Mouse (Mus musculus): ENCODE results near the gene Atxn10. TPM values are rescaled to one million over a fixed set of nuclear protein-coding genes. Genes with fewer than 3 reads are reported as not detected.

Atxn10 gene
- polyA plus RNA-seq, 1 experiment = 116 TPM

GRCm38 (mm10) chr15:85408790-85409189 lies 72.7 kb downstream of the Atxn10 start:
- no peak for DNase-seq
- Histone ChIP-seq H3K4me3 (replicated peaks; ENCODE audit: extremely low read depth, low read depth, low read length) (no peak overlapping the region), H3K4me1 (ENCODE audit: control insufficient read depth, insufficient read depth, low read length) (peaks cover 15% of the 10 kb centered on the region)
- 88% methylated on average over 5 of the region's 5 CpGs for WGBS
- TF ChIP-seq POLR2A (IDR thresholded peaks at IDR 0.05; ENCODE audit: borderline replicate concordance, extremely low read depth, low read depth, low read length) (no peak), CTCF (IDR thresholded peaks at IDR 0.05; ENCODE audit: insufficient read depth, low read length) (no peak)

DNA sequence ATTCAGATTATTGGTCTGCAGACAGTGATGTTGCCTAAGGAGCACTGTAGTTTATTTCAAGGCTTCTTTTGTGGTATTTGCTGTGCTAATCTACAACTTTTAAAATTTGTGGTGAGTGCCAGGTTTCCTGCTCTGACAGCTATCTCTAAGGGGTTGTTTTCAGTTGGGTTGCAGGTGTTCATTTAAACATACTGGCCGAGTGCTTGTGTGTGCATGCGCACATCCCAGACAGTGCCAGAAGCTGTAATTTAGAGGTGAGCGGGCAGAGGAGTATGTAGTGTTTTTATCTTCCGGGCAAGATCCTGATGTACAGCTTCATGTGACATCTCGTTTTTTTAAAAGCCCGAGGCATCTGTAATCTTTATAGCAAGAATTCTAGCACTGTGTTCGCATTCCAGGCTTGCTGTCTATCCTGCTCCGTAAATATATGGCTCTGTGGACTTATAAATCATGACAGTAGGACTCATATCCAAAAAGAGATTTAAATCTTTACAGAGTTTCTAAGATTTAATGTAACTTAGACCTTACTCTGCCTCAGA lies 73.3 kb downstream of the Atxn10 start:
- Histone ChIP-seq H3K4me3 (replicated peaks; ENCODE audit: extremely low read depth, low read depth, low read length) (no peak overlapping the region), H3K4me1 (ENCODE audit: control insufficient read depth, insufficient read depth, low read length) (peaks cover 15% of the 10 kb centered on the region)
- no peak for TF ChIP-seq POLR2A (IDR thresholded peaks at IDR 0.05; ENCODE audit: borderline replicate concordance, extremely low read depth, low read depth, low read length)
- no peak for TF ChIP-seq CTCF (IDR thresholded peaks at IDR 0.05; ENCODE audit: insufficient read depth, low read length)
- WGBS = 70% methylated on average over 8 of the region's 8 CpGs
- no peak for DNase-seq

GRCm38 (mm10) chr15:85409836-85410235 lies 73.8 kb downstream of the Atxn10 start:
- no peak for TF ChIP-seq POLR2A (IDR thresholded peaks at IDR 0.05; ENCODE audit: borderline replicate concordance, extremely low read depth, low read depth, low read length)
- no peak for TF ChIP-seq CTCF (IDR thresholded peaks at IDR 0.05; ENCODE audit: insufficient read depth, low read length)
- no peak for DNase-seq
- H3K4me1 ChIP-seq (ENCODE audit: control insufficient read depth, insufficient read depth, low read length) = peaks cover 10% of the 10 kb centered on the region
- 55% methylated on average over 6 of the region's 6 CpGs for WGBS
- H3K4me3 ChIP-seq (replicated peaks; ENCODE audit: extremely low read depth, low read depth, low read length) = no peak overlapping the region

GRCm38 (mm10) chr15:85414620-85415019 lies 78.6 kb downstream of the Atxn10 start:
- Histone ChIP-seq H3K4me1 (ENCODE audit: control insufficient read depth, insufficient read depth, low read length) (peaks cover 4% of the 10 kb centered on the region; the same call in 1 of the 2 replicates), H3K4me3 (replicated peaks; ENCODE audit: extremely low read depth, low read depth, low read length) (no peak overlapping the region)
- no peak for DNase-seq
- TF ChIP-seq CTCF (IDR thresholded peaks at IDR 0.05; ENCODE audit: insufficient read depth, low read length) = no peak
- TF ChIP-seq POLR2A (IDR thresholded peaks at IDR 0.05; ENCODE audit: borderline replicate concordance, extremely low read depth, low read depth, low read length) = no peak
- 89% methylated on average over 2 of the region's 2 CpGs for WGBS

- DNase-seq = no peak
- TF ChIP-seq POLR2A (IDR thresholded peaks at IDR 0.05; ENCODE audit: borderline replicate concordance, extremely low read depth, low read depth, low read length) (no peak), CTCF (IDR thresholded peaks at IDR 0.05; ENCODE audit: insufficient read depth, low read length) (no peak)
- H3K4me1 ChIP-seq (ENCODE audit: control insufficient read depth, insufficient read depth, low read length) = no peaks in the 10 kb centered on the region; the same call in 1 of the 2 replicates
- H3K4me3 ChIP-seq (replicated peaks; ENCODE audit: extremely low read depth, low read depth, low read length) = no peak overlapping the region
- WGBS = 50% methylated on average over 2 of the region's 2 CpGs
Measured at GRCm38 (mm10) chr15:85420686-85421085, 84.6 kb downstream of the Atxn10 start.

- no peak for TF ChIP-seq CTCF (IDR thresholded peaks at IDR 0.05; ENCODE audit: insufficient read depth, low read length)
- no peak for TF ChIP-seq POLR2A (IDR thresholded peaks at IDR 0.05; ENCODE audit: borderline replicate concordance, extremely low read depth, low read depth, low read length)
- WGBS = 51% methylated on average over 3 of the region's 3 CpGs
- DNase-seq = no peak
- Histone ChIP-seq H3K4me1 (ENCODE audit: control insufficient read depth, insufficient read depth, low read length) (no peaks in the 10 kb centered on the region; the same call in 1 of the 2 replicates), H3K4me3 (replicated peaks; ENCODE audit: extremely low read depth, low read depth, low read length) (no peak overlapping the region)
Measured at GRCm38 (mm10) chr15:85424197-85424596, 88.2 kb downstream of the Atxn10 start.

GRCm38 (mm10) chr15:85428140-85428539 lies 92.1 kb downstream of the Atxn10 start:
- Histone ChIP-seq H3K4me3 (replicated peaks; ENCODE audit: extremely low read depth, low read depth, low read length) (no peak overlapping the region), H3K4me1 (ENCODE audit: control insufficient read depth, insufficient read depth, low read length) (no peaks in the 10 kb centered on the region; the same call in 1 of the 2 replicates)
- 76% methylated on average over 6 of the region's 6 CpGs for WGBS
- DNase-seq = no peak
- no peak for TF ChIP-seq POLR2A (IDR thresholded peaks at IDR 0.05; ENCODE audit: borderline replicate concordance, extremely low read depth, low read depth, low read length)
- no peak for TF ChIP-seq CTCF (IDR thresholded peaks at IDR 0.05; ENCODE audit: insufficient read depth, low read length)

GRCm38 (mm10) chr15:85442568-85442967 lies 106.5 kb downstream of the Atxn10 start:
- Histone ChIP-seq H3K4me1 (ENCODE audit: control insufficient read depth, insufficient read depth, low read length) (no peaks in the 10 kb centered on the region), H3K4me3 (replicated peaks; ENCODE audit: extremely low read depth, low read depth, low read length) (no peak overlapping the region)
- TF ChIP-seq CTCF (IDR thresholded peaks at IDR 0.05; ENCODE audit: insufficient read depth, low read length) (no peak), POLR2A (IDR thresholded peaks at IDR 0.05; ENCODE audit: borderline replicate concordance, extremely low read depth, low read depth, low read length) (no peak)
- 59% methylated on average over 3 of the region's 3 CpGs for WGBS
- DNase-seq = no peak

GRCm38 (mm10) chr15:85446652-85447051 lies 110.6 kb downstream of the Atxn10 start:
- 68% methylated on average over 3 of the region's 3 CpGs for WGBS
- DNase-seq = no peak
- TF ChIP-seq CTCF (IDR thresholded peaks at IDR 0.05; ENCODE audit: insufficient read depth, low read length) (no peak), POLR2A (IDR thresholded peaks at IDR 0.05; ENCODE audit: borderline replicate concordance, extremely low read depth, low read depth, low read length) (no peak)
- H3K4me3 ChIP-seq (replicated peaks; ENCODE audit: extremely low read depth, low read depth, low read length) = no peak overlapping the region
- H3K4me1 ChIP-seq (ENCODE audit: control insufficient read depth, insufficient read depth, low read length) = no peaks in the 10 kb centered on the region

GRCm38 (mm10) chr15:85456891-85457290 lies 120.8 kb downstream of the Atxn10 start:
- no peak overlapping the region for H3K4me3 ChIP-seq (replicated peaks; ENCODE audit: extremely low read depth, low read depth, low read length)
- H3K4me1 ChIP-seq (ENCODE audit: control insufficient read depth, insufficient read depth, low read length) = peaks cover 4% of the 10 kb centered on the region; the same call in 1 of the 2 replicates
- 65% methylated on average over 8 of the region's 8 CpGs for WGBS
- TF ChIP-seq CTCF (IDR thresholded peaks at IDR 0.05; ENCODE audit: insufficient read depth, low read length) = no peak
- TF ChIP-seq POLR2A (IDR thresholded peaks at IDR 0.05; ENCODE audit: borderline replicate concordance, extremely low read depth, low read depth, low read length) = no peak
- no peak for DNase-seq

All from lung, adult 2 months (tissue).